Mouse (Mus musculus): ENCODE measurements around the gene Cxcr6. TPM values are rescaled to one million over a fixed set of nuclear protein-coding genes. Genes with fewer than 3 reads are reported as not detected.
A peak's percentile ranks its signal among the peaks of the same experiment; 100 is the strongest.

Cxcr6 gene
- polyA plus RNA-seq, 1 experiment from 2014 or later, result 0.22 TPM

DNA sequence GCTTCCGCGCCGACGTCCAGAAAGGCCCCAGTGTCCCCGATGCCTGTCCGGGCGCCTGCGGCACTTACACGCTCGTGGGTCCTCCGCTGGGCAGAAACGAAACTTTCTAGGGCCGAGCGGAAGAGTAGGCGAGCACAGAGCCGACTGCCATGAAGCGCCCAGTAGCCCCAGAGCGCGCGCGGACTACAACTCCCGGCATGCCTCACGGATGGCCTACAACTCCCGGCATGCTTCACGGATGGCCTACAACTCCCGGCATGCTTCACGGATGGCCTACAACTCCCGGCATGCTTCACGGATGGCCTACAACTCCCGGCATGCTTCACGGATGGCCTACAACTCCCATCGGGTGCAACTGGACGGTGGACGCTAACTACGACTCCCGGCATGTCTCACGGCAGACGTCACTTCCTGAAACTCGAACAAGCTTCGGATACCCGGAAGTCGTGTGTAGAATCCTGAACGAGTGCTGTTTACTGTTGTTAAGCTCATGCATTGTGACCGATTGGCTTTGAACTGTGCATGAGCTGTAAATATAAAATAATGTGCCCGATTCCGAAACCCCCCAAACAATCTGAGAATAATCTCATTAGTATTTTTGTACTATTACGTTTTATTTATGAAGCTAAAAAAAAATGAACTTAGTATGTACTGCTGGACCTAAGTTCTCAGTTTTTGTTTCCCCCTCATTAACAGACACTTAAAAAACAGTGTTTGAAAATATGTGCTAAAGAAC, 45.6 kb downstream of the Cxcr6 start, which contains the start of gene Fyco1:
Gene Fyco1 (minus strand): TSS at position 187 of the 736 bp plus-strand sequence.
- peak within 1 kb of the TSS; percentile 90 for H3K4me3 ChIP-seq (ENCODE audit: low read depth, low read length)
- H3K27ac ChIP-seq (ENCODE audit: low read depth, low read length), result peak within 1 kb of the TSS; percentile 88
- H3K4me2 ChIP-seq, result peak within 1 kb of the TSS; percentile 88
- no peaks in the 10 kb centered on the region for H3K27me3 ChIP-seq (replicated peaks; ENCODE audit: control insufficient read depth, insufficient read depth, low read length)
- H3K4me1 ChIP-seq (replicated peaks; ENCODE audit: control insufficient read depth, insufficient read depth, low read length), result peaks cover 11% of the 10 kb centered on the region
- H3K36me3 ChIP-seq (ENCODE audit: control insufficient read depth, insufficient read depth, low read length), result no peaks in the 10 kb centered on the region
- H3K9me3 ChIP-seq (ENCODE audit: control insufficient read depth, low read length), result no peaks in the 10 kb centered on the region
- under 1% methylated on average over 47 of the region's 47 CpGs for WGBS
- DNase-seq (ENCODE audit: low spot score), result peak; percentile 89
- H3K9ac ChIP-seq (ENCODE audit: low read depth, low read length), result peak within 1 kb of the TSS; percentile 93
- ATAC-seq (replicated peaks; ENCODE audit: low FRiP score), result peak; percentile 95

DNA sequence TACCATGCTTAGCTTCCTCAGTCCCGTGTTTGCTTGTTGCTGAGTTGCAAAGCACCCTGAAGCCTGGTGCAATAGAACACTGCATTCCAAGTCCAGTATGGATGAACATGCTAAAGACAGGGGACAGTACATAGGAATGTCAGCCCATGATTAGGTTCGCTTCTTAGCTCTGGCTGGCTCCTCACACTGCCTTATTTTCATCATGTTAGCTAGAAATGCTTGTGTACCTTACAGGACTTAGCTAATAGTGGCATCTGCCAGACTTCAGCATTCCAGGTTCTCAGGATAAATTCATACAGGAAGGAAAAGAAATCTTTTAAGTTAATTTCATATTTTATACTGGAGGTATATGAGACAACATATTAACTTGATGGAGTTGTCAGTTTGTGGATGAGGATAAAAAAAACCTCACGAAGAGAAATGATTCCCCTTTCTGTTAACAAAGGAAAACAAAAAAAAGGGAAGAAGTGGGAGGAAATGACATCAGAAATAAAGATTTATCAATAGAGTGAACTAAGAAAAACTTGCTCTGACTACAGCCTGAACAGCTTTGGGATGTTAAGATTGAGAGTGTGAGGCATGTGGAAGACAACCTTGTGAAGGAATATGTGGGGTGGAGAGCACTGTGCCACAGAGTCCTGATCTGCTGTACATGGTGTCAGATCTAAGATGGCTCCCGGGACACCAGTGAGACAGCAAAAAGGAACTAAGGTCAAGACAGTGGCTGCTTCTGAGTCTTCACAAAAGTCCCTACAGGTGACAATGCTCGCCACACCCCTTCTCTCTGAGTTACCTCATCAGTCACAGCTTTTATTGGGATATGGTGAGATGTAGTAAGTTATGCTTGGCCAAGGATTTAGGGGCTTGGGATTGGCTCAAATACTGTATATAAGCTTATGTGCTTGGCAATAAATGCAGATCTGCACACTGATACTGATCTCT, 46.4 kb downstream of the Cxcr6 start:
- Histone ChIP-seq H3K9ac (ENCODE audit: low read depth, low read length) (peak overlapping the region; percentile 58), H3K4me2 (peak overlapping the region; percentile 76), H3K4me1 (replicated peaks; ENCODE audit: control insufficient read depth, insufficient read depth, low read length) (peaks cover 11% of the 10 kb centered on the region), H3K9me3 (ENCODE audit: control insufficient read depth, low read length) (no peaks in the 10 kb centered on the region), H3K4me3 (ENCODE audit: low read depth, low read length) (peak overlapping the region; percentile 45), H3K27me3 (replicated peaks; ENCODE audit: control insufficient read depth, insufficient read depth, low read length) (no peaks in the 10 kb centered on the region), H3K36me3 (ENCODE audit: control insufficient read depth, insufficient read depth, low read length) (no peaks in the 10 kb centered on the region), H3K27ac (ENCODE audit: low read depth, low read length) (peak overlapping the region; percentile 53; the same call in 1 of the 2 replicates)
- 60% methylated on average over 5 of the region's 5 CpGs for WGBS
- DNase-seq (ENCODE audit: low spot score) (no peak), ATAC-seq (replicated peaks; ENCODE audit: low FRiP score) (no peak; the same call in 1 of the 2 replicates)

DNA sequence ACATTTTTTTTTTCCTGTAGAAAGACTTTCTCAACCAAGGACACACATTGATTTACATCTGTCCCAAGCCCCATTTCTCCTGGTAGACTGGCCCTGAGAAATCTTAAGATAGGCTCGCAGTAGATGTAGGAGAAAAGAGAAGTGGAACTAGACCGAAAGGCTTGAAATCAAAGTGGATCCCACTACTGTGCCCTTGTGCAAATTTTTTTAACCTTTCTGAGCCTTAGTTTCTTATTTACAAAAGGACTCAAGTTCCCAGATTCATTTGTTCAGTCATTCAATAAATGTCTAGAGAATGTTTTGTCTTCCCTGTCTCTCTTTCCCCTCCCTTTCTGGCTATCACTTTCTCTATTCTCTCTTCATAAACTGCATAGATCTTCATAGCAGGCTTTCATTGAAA, 50.6 kb downstream of the Cxcr6 start:
- Histone ChIP-seq H3K4me2 (no peak overlapping the region), H3K4me1 (replicated peaks; ENCODE audit: control insufficient read depth, insufficient read depth, low read length) (0 out of 2 replicates have a peak, but pooled peaks cover 3% of the 10 kb centered on the region), H3K4me3 (ENCODE audit: low read depth, low read length) (no peak overlapping the region), H3K9me3 (ENCODE audit: control insufficient read depth, low read length) (no peaks in the 10 kb centered on the region), H3K27me3 (replicated peaks; ENCODE audit: control insufficient read depth, insufficient read depth, low read length) (no peaks in the 10 kb centered on the region), H3K27ac (ENCODE audit: low read depth, low read length) (no peak overlapping the region), H3K36me3 (ENCODE audit: control insufficient read depth, insufficient read depth, low read length) (no peaks in the 10 kb centered on the region), H3K9ac (ENCODE audit: low read depth, low read length) (no peak overlapping the region)
- WGBS, result 77% methylated on average over 2 of the region's 2 CpGs
- ATAC-seq (replicated peaks; ENCODE audit: low FRiP score) (no peak), DNase-seq (ENCODE audit: low spot score) (no peak)

Other genes with a start within 250 kb of the Cxcr6 start
- 0.17 and 0.32 TPM in 2 replicates for gene Slc6a20b, start 173.9 kb upstream of the Cxcr6 start, polyA plus RNA-seq (2014; fragmentation: Nextera tagmentation; extraction: Ambion mirVana)
- gene Ccr9, start 128.0 kb upstream of the Cxcr6 start, polyA plus RNA-seq (2014; fragmentation: Nextera tagmentation; extraction: Ambion mirVana), result 0.04 and 0.14 TPM in 2 replicates
- 0.14 and 0.35 TPM in 2 replicates for gene Slc6a20a, start 127.6 kb upstream of the Cxcr6 start, polyA plus RNA-seq (2014; fragmentation: Nextera tagmentation; extraction: Ambion mirVana)
- gene Lztfl1, start 88.8 kb upstream of the Cxcr6 start, polyA plus RNA-seq (2014; fragmentation: Nextera tagmentation; extraction: Ambion mirVana), result 30.3 and 32.6 TPM in 2 replicates
- 7.2 and 8.3 TPM in 2 replicates for gene Fyco1, start 45.4 kb downstream of the Cxcr6 start, polyA plus RNA-seq (2014; fragmentation: Nextera tagmentation; extraction: Ambion mirVana)
- not detected in 2 replicates for gene Xcr1, start 55.6 kb downstream of the Cxcr6 start, polyA plus RNA-seq (2014; fragmentation: Nextera tagmentation; extraction: Ambion mirVana)
- gene Ccr1, start 162.2 kb downstream of the Cxcr6 start, polyA plus RNA-seq (2014; fragmentation: Nextera tagmentation; extraction: Ambion mirVana), result 1.9 and 2.0 TPM in 2 replicates
- not detected in 2 replicates for gene Ccr1l1, start 171.9 kb downstream of the Cxcr6 start, polyA plus RNA-seq (2014; fragmentation: Nextera tagmentation; extraction: Ambion mirVana)
- gene Ccr3, start 215.5 kb downstream of the Cxcr6 start, polyA plus RNA-seq (2014; fragmentation: Nextera tagmentation; extraction: Ambion mirVana), result 0.04 and 0.05 TPM in 2 replicates